Mouse (Mus musculus): ENCODE data around the gene Slc22a18. TPM values are rescaled to one million over a fixed set of nuclear protein-coding genes. Genes with fewer than 3 reads are reported as not detected.

Slc22a18 gene
- polyA plus RNA-seq, 1 experiment from 2014 or later: 3.3 TPM

DNA sequence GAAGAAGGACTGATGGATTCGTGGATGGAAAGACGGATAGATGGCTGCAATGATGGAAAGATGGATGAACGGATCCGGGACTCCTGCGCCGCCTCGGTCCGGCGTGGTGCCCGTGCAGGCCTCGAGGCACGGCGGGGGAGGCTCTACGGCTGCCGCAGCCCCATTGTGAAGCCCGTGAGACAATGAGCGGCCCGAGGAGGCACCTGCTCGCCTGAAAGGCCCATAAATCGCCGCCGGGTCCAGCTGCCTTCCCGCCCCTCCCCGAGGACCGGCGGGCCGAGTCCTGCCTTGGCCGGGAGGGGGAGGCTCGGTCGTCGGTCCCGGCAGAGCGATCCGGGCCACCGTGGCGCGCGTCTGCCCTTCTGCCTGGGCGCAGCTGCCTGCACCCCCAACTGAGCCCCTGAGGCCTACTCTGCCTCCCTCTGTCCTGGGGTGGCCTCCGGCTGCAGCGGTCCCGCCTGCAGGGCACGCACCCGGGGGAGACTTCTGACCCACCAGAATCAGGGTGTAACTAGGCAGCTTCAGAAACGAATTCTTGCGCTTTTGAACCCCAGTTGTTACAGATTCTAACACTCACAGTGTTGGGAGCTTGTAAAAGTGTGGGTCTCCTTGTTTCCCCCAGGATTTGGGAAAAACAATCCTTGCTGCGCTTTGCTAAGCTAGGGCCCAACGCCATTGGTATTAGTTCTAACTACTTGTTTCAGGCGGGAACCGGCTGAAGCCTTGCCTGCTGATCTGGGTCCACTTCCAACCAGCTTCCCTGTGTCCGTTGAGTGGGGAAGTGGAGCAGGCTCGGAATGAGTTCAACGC, 27.7 kb upstream of the Slc22a18 start:
- H3K4me2 ChIP-seq: peak overlapping the region; percentile 75
- no peak for ATAC-seq (ENCODE audit: insufficient number of reproducible peaks, low FRiP score, low TSS enrichment, low read depth)
- peaks cover 31% of the 10 kb centered on the region for H3K4me1 ChIP-seq
- 6% methylated on average over 47 of the region's 53 CpGs for WGBS
- no peaks in the 10 kb centered on the region for H3K9me3 ChIP-seq
- peaks cover 32% of the 10 kb centered on the region for H3K27me3 ChIP-seq
- H3K36me3 ChIP-seq: no peaks in the 10 kb centered on the region
- peak overlapping the region; percentile 38 for H3K4me3 ChIP-seq
- H3K27ac ChIP-seq: peak overlapping the region; percentile 57
- H3K9ac ChIP-seq: peak overlapping the region; percentile 38; the same call in 1 of the 2 replicates

DNA sequence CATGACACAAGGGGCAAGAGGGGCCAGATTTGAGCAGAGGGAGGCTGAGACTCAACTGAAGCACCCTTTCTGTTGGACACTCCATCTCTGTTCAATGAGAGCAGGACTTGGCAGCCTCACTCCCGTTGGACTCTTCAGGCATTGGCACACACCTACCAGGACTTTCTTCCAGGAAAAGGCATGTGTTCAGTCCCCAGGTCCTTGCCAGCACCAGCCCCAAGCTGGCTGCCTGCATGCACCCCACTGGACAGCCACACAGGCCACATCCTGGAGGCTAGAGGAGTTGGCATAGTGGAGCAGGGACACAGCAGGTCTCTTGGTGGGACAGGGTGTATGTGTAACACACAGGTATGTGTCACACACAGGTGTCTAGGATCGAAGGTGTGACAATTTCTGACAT, 26.4 kb upstream of the Slc22a18 start:
- Histone ChIP-seq H3K27me3 (peaks cover 32% of the 10 kb centered on the region), H3K4me3 (no peak overlapping the region), H3K4me1 (peaks cover 31% of the 10 kb centered on the region), H3K9ac (no peak overlapping the region), H3K9me3 (no peaks in the 10 kb centered on the region), H3K4me2 (no peak overlapping the region), H3K27ac (no peak overlapping the region), H3K36me3 (no peaks in the 10 kb centered on the region)
- no peak for ATAC-seq (ENCODE audit: insufficient number of reproducible peaks, low FRiP score, low TSS enrichment, low read depth)
- WGBS: 68% methylated on average over 2 of the region's 2 CpGs

DNA sequence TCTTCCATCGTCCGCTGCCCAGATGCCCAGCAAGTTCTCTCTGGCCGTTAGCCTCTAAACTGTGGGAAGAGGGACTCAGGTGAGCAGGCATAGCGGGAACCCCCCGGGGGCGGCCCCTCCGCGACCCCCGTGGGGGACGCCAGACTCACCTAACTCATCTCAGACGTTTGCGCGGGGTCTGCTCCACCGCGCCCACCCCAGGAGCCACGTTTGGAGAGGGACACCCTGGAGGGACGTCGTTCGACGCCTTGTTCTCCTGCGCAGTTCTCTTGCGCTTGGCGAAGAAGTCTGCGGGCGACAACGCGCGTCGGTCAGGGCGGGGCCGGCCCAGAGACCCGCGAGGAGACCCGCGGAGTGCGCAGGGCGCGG, 14.6 kb upstream of the Slc22a18 start:
- Histone ChIP-seq H3K9me3 (peaks cover 16% of the 10 kb centered on the region), H3K4me2 (peak overlapping the region; percentile 49), H3K27ac (peak overlapping the region; percentile 87), H3K27me3 (peaks cover 4% of the 10 kb centered on the region; the same call in 1 of the 2 replicates), H3K4me3 (peak overlapping the region; percentile 59), H3K36me3 (no peaks in the 10 kb centered on the region), H3K4me1 (peaks cover 29% of the 10 kb centered on the region), H3K9ac (peak overlapping the region; percentile 68)
- no peak for ATAC-seq (ENCODE audit: insufficient number of reproducible peaks, low FRiP score, low TSS enrichment, low read depth)
- WGBS: 24% methylated on average over 38 of the region's 38 CpGs

DNA sequence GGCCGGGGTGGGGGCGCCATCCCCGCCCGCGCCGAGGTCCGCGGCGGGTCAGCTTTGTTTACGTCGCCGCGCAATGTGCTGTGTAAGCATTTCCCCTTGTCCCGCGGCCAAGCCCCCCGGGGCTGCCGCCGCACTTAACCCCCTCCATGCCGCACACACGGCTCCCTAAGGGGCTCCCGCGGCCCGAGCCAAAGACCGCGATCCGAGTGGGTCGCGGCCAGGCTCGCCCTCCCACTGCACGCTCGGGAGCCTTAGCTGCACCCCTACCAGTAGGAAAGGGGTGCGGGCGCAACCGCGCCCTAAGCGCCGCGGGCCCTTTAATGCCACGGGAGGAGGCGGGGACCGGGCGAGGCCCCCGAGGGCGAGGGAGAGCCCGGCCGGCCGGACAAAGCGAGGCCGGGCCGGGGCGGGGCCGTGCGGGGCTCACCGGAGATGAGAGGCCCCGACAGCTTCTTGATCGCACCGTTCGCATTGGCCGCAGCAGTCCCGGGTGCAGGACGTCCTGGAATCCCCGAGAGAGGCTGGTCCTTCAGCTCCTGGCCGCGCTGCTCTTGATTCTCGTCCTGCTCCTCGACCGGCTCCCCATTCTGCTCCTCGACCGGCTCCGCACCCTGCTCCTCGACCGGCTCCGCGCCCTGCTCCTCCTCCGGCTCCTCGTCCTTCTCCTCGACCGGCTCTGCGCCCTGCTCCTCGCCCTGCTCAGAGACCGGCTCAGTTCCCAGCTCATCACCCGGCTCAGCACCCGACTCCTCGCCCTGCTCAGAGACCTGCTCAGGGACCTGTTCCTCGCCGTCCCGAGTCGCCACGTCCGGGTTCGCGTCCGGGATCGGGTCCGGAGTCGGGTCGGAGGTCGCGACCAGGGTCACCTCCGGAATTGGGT, 14.0 kb upstream of the Slc22a18 start:
- H3K9me3 ChIP-seq: peaks cover 16% of the 10 kb centered on the region
- H3K4me3 ChIP-seq: peak overlapping the region; percentile 59
- no peak for ATAC-seq (ENCODE audit: insufficient number of reproducible peaks, low FRiP score, low TSS enrichment, low read depth)
- peak overlapping the region; percentile 49 for H3K4me2 ChIP-seq
- peak overlapping the region; percentile 68 for H3K9ac ChIP-seq
- H3K4me1 ChIP-seq: peaks cover 35% of the 10 kb centered on the region
- no peaks in the 10 kb centered on the region for H3K36me3 ChIP-seq
- peak overlapping the region; percentile 87 for H3K27ac ChIP-seq
- H3K27me3 ChIP-seq: peaks cover 4% of the 10 kb centered on the region; the same call in 1 of the 2 replicates
- WGBS: 32% methylated on average over 96 of the region's 100 CpGs

DNA sequence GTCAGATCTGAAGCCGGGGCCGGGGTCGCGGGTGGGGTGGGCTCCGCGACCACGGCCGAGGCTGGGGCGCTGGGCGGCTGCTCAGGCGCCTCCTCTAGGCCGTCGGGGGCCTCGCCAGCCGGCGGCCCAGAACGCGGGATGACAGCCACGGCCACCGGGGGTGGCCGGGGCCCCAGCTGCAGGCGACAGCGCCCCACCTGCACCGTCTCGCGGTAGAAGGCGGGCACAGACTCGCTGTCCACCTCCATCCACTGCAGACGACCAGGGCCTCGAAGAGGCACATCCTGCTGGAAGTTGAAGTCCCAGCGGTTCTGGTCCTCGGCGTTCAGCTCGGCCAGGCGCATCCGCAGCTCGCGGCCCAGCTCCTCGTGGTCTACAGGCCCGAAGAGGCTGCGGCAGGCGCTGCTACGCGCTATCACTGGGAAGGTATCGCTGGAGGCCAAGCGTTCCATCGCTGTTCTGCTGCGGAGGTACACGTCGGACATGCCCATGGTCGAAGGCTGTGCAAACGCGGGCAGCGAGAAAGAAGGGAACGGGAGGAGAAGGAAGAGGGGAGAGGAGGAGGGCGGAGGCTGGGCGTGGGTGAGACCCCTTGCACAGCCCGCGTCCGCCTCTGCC, 13.2 kb upstream of the Slc22a18 start:
- no peak for ATAC-seq (ENCODE audit: insufficient number of reproducible peaks, low FRiP score, low TSS enrichment, low read depth)
- peak overlapping the region; percentile 68 for H3K9ac ChIP-seq
- peaks cover 16% of the 10 kb centered on the region for H3K9me3 ChIP-seq
- peak overlapping the region; percentile 59 for H3K4me3 ChIP-seq
- H3K4me1 ChIP-seq: peaks cover 43% of the 10 kb centered on the region
- peak overlapping the region; percentile 49 for H3K4me2 ChIP-seq
- H3K27me3 ChIP-seq: peaks cover 4% of the 10 kb centered on the region; the same call in 1 of the 2 replicates
- no peaks in the 10 kb centered on the region for H3K36me3 ChIP-seq
- H3K27ac ChIP-seq: peak overlapping the region; percentile 87
- 39% methylated on average over 58 of the region's 60 CpGs for WGBS

DNA sequence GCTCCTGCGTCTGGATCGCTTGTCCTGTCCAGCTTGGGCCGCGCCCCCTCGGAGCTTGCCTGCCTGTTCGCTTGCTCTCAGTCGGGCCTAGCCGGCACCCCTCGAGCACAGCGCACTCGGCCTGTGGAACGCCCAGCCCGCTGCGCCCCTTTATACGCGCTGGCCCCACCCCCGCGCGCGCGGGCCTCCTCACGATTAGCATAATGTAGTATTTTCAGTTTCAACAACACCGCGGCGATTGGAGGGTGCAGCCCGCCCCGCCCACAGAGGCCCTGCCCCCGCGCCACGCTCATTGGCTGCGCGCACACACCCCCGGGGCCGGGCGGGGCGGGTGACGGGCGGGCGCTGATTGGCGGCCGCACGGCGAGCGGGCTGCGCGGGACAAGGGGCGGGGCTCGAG, 12.7 kb upstream of the Slc22a18 start, which contains the start of gene Cdkn1c:
Cdkn1c (minus strand) TSS at position 177 of the 400 bp plus-strand sequence.
- 35% methylated on average over 44 of the region's 48 CpGs for WGBS
- peak within 1 kb of the TSS; percentile 59 for H3K4me3 ChIP-seq

DNA sequence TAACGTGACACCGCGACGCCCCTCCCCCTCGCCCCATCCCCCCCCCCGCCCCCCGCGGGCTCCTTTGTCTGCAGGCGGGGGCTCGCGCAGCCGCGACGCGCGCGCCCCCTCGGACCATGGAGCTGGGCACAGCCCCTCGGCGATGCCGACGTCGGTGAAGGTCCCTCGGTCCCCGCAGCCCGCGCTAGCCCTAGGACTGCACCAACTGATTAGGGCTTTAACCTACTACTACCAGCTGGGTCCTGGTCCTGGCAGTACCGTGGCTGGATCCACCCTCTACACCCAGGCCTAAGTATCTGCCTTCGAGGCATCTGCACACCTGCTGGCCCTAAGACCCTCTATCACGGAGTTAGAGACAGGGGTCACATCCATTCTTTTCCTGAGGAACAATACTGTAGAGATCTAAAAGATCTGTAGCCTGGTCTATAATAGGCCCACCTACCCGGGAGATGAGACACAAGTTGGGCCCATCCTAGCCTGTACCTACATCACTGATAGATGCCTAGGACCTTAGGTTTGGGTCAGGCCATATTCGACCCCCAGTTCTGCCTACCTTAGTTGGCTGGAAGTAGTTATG, 12.2 kb upstream of the Slc22a18 start:
- peaks cover 4% of the 10 kb centered on the region; the same call in 1 of the 2 replicates for H3K27me3 ChIP-seq
- peaks cover 16% of the 10 kb centered on the region for H3K9me3 ChIP-seq
- no peak overlapping the region for H3K9ac ChIP-seq
- H3K4me2 ChIP-seq: peak overlapping the region; percentile 42
- peak overlapping the region; percentile 26 for H3K4me3 ChIP-seq
- WGBS: 34% methylated on average over 19 of the region's 32 CpGs
- no peaks in the 10 kb centered on the region for H3K36me3 ChIP-seq
- H3K4me1 ChIP-seq: peaks cover 50% of the 10 kb centered on the region
- peak overlapping the region; percentile 60 for H3K27ac ChIP-seq
- ATAC-seq (ENCODE audit: insufficient number of reproducible peaks, low FRiP score, low TSS enrichment, low read depth): peak; percentile 8

More for the DNA sequence above, 12.7 kb upstream of the Slc22a18 start, which contains the start of gene Cdkn1c:
- peak; percentile 84 for ATAC-seq (ENCODE audit: insufficient number of reproducible peaks, low FRiP score, low TSS enrichment, low read depth)
- peak within 1 kb of the TSS; percentile 68 for H3K9ac ChIP-seq
- peaks cover 48% of the 10 kb centered on the region for H3K4me1 ChIP-seq
- H3K4me2 ChIP-seq: peak within 1 kb of the TSS; percentile 49
- peaks cover 4% of the 10 kb centered on the region; the same call in 1 of the 2 replicates for H3K27me3 ChIP-seq
- H3K9me3 ChIP-seq: peaks cover 16% of the 10 kb centered on the region
- no peaks in the 10 kb centered on the region for H3K36me3 ChIP-seq
- peak within 1 kb of the TSS; percentile 87 for H3K27ac ChIP-seq

DNA sequence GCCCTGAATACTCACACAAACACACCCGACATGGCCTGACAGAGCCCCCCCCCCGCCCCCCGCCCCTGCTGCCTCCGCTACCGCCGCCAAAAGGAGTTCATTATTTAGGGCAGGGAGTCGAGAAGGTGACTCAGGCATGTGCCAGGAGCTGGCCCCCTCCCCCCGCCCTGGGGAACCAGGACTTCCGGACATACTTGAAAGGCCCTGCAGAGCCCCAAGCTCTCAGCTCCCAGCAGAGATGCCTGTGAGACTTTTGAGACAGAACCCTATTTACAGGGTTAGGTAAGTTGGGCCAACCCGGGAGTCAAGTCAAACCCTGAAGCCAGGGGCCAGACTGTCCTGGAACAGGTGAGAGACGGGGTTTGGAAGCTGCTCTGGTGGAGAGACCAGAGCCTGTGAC, 11.6 kb upstream of the Slc22a18 start:
- Histone ChIP-seq H3K4me3 (no peak overlapping the region; the same call in 1 of the 2 replicates), H3K9ac (no peak overlapping the region)

DNA sequence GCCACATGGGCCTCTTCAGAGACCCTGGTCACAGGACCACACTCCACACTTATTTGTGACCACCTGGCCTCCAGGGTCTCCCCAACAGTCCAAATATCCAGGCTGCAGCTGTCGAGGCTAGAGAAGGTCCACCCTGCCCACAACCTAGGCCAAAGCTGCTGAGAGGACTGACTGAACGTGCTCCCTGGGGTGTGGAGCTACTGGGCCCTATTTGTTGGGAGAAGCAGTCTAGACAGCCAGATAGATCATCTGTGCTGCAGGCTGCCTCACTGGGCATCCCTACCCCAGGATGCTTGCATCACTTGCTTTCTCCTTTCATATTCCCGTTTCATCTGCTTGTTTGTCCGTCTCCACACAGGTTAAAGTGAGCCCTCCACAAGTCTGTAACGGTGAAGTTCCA, 11.0 kb upstream of the Slc22a18 start:
- H3K9ac ChIP-seq: no peak overlapping the region
- H3K4me2 ChIP-seq: no peak overlapping the region
- H3K9me3 ChIP-seq: peaks cover 16% of the 10 kb centered on the region
- no peak overlapping the region for H3K4me3 ChIP-seq
- WGBS: 70% methylated on average over 5 of the region's 5 CpGs
- no peaks in the 10 kb centered on the region for H3K36me3 ChIP-seq
- H3K27ac ChIP-seq: peak overlapping the region; percentile 5; the same call in 1 of the 2 replicates
- ATAC-seq (ENCODE audit: insufficient number of reproducible peaks, low FRiP score, low TSS enrichment, low read depth): no peak
- peaks cover 51% of the 10 kb centered on the region for H3K4me1 ChIP-seq
- peaks cover 4% of the 10 kb centered on the region; the same call in 1 of the 2 replicates for H3K27me3 ChIP-seq

More for the DNA sequence above, 11.6 kb upstream of the Slc22a18 start:
- Histone ChIP-seq H3K27me3 (peaks cover 4% of the 10 kb centered on the region; the same call in 1 of the 2 replicates), H3K27ac (peak overlapping the region; percentile 60), H3K4me2 (peak overlapping the region; percentile 42; the same call in 1 of the 2 replicates), H3K36me3 (no peaks in the 10 kb centered on the region), H3K9me3 (peaks cover 16% of the 10 kb centered on the region), H3K4me1 (peaks cover 51% of the 10 kb centered on the region)
- ATAC-seq (ENCODE audit: insufficient number of reproducible peaks, low FRiP score, low TSS enrichment, low read depth): no peak
- 36% methylated on average over 11 of the region's 11 CpGs for WGBS

DNA sequence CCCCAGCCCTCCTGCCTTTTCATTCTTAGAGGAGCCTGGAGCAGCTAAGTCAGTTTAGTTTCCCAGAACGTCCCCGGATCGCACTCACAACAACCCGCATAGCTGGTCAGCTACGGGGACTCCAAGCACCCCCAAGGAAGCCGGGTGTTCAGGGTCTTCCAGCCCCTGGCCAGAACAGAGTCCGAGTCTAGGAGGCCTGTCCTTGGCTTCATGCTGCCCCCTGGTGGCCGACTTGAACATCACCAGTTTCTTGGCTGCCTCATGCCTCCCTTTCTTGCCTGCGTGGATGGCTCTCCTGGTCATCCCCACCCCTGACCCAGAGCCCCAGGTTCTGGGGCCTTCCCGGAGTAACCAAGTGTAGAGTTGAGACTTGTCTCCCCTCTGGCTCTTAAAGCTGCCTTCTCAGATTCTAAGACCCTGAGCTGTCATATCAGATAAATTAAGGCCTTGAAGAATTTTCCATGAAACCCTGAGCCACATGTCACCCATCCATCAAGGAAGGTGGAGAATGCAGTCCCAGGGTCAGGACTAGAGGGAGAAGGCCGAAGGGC, 9.6 kb upstream of the Slc22a18 start:
- H3K4me2 ChIP-seq: no peak overlapping the region
- no peak overlapping the region for H3K4me3 ChIP-seq
- 28% methylated on average over 11 of the region's 11 CpGs for WGBS

More for the DNA sequence above, 9.6 kb upstream of the Slc22a18 start:
- Histone ChIP-seq H3K27me3 (peaks cover 4% of the 10 kb centered on the region; the same call in 1 of the 2 replicates), H3K36me3 (no peaks in the 10 kb centered on the region), H3K9me3 (peaks cover 16% of the 10 kb centered on the region), H3K9ac (no peak overlapping the region), H3K27ac (peak overlapping the region; percentile 90), H3K4me1 (peaks cover 48% of the 10 kb centered on the region)
- no peak for ATAC-seq (ENCODE audit: insufficient number of reproducible peaks, low FRiP score, low TSS enrichment, low read depth)
